Mouse (Mus musculus) gastrocnemius, adult 2 months (tissue): Measurements from ENCODE around the gene Ina. TPM values are rescaled to one million over a fixed set of nuclear protein-coding genes. Genes with fewer than 3 reads are reported as not detected.

Experiments used
- DNase-seq: peaks from one replicate; pipeline ENCODE4 v3.0.0; 2022
- H3K27ac ChIP-seq: fragments of 200-600 bp; 2 replicates; pipeline ENCODE4 v1.8.1; 2022; ENCODE audit warnings: mild to moderate bottlenecking
- H3K4me3 ChIP-seq: fragments of 200-600 bp; 2 replicates; pipeline ENCODE4 v1.8.1; 2022; ENCODE audit warnings: mild to moderate bottlenecking, moderate library complexity
- CTCF ChIP-seq: fragments of 200-600 bp; IDR thresholded peaks from 2 replicates; pipeline ENCODE4 v1.8.1; 2022; ENCODE audit warnings: antibody characterized with exemption, mild to moderate bottlenecking, moderate library complexity
- intact Hi-C: fragments of 180-260 bp; cut with DNase I; formaldehyde crosslinking; loops from one replicate; pipeline ENCODE4 v1.15.1; 2025
- total RNA-seq, 2 experiments: library from RNA; stranded (reverse); gene quantifications; 2 replicates each; pipeline ENCODE4 v1.2.3; 2021

Gene Ina
- total RNA-seq, 2 experiments from 2014 or later, result not detected

DNA sequence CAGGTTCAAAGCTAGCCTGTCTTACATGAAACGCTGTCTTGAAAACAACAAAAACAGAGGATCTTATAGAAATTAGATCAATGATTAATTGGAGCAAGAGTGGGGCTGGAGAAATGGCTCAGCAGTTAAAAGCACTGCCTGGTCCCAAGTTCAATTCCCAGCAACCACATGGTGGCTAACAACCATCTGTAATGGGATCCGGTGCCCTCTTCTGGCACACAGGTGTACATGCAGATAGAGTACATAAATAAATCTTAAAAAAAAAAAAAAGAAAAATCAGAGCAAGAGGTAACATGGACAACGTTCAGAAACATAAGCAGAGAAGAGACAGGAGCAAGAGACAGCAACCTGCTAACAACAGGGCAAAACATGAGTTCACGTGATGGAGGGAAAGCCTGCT is 12.0 kb downstream of the Ina start:
- intact Hi-C loops, result no loop called here
- DNase-seq, result no peak
- TF ChIP-seq CTCF, result no peak
- no peak overlapping the region for H3K4me3 ChIP-seq
- H3K27ac ChIP-seq, result no peak overlapping the region

DNA sequence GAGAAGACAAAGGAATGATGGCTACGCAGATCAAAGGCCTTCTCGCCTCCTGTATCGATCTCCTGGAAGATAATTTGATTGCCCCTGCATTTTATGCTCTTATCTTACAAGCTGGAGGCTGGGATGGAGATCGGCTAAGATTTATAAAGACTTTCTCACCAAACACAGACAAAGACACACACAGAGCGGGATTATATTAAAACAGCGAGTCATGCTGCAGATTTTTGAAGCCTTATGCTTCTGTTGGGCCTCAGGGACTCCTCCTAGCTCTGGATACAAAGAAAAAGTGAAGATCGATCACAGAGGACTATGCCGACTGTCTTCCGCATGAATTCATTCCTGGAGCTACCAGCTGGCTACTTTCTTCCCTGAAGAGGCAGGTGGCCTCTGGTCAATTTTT is 15.3 kb downstream of the Ina start:
- no peak overlapping the region for H3K4me3 ChIP-seq
- no peak for TF ChIP-seq CTCF
- no peak overlapping the region for H3K27ac ChIP-seq
- DNase-seq, result no peak
- intact Hi-C loops, result no loop called here

- TF ChIP-seq CTCF, result no peak
- no peak for DNase-seq
- Histone ChIP-seq H3K27ac (no peak overlapping the region), H3K4me3 (no peak overlapping the region)
- intact Hi-C loops, result no loop called here
Measured at GRCm38 (mm10) chr19:47031770-47032169, 17.3 kb downstream of the Ina start.

- no peak for DNase-seq
- Histone ChIP-seq H3K4me3 (no peak overlapping the region), H3K27ac (no peak overlapping the region)
- intact Hi-C loops, result no loop called here
- no peak for TF ChIP-seq CTCF
Measured at GRCm38 (mm10) chr19:47034916-47035315, 20.4 kb downstream of the Ina start.

- DNase-seq, result no peak
- Histone ChIP-seq H3K4me3 (no peak overlapping the region), H3K27ac (no peak overlapping the region)
- intact Hi-C loops, result no loop called here
- no peak for TF ChIP-seq CTCF
Measured at GRCm38 (mm10) chr19:47036596-47036995, 22.1 kb downstream of the Ina start.

DNA sequence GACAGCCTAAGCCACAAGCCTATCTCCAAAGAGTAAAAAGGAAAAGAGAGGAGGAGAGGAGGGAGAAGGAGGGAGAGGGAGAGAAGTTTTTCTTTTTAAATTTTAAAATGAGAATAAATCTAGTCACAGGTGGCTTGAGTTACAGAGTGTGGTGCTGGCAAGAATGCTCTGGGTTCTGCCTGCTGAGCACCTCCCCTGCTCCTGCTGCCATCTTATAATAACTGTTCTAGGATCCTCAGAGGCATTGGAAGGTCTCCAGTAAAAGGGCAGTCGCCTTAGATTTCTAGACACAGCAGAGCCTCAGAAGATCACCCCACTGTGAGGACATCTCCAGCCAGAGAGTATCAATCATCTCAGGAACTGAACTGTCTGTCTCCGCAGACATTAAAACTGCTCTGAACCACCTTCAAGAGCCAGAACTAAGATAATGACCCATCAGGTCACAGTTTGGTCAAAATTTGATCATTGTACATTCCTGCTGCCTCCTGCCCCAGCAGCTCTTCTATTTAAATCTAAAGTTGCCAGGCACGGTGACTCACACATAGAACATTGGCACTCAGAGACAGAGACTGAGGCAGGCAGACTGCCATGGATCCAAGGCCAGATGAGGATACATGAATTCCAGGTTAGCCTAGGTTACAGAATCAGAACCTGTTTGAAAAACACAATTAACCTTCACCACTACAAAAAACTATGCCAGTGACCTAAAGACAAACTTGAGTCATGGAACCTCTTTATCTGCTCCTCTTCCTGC is 26.4 kb downstream of the Ina start:
- Histone ChIP-seq H3K4me3 (no peak overlapping the region), H3K27ac (peak overlapping the region; percentile 38)
- no peak for TF ChIP-seq CTCF
- intact Hi-C loops, result loop anchor here (10.0 kb wide), 1 partner anchor 356 kb away; the partner anchor contains the start of gene Borcs7
- DNase-seq, result peak; percentile 27

DNA sequence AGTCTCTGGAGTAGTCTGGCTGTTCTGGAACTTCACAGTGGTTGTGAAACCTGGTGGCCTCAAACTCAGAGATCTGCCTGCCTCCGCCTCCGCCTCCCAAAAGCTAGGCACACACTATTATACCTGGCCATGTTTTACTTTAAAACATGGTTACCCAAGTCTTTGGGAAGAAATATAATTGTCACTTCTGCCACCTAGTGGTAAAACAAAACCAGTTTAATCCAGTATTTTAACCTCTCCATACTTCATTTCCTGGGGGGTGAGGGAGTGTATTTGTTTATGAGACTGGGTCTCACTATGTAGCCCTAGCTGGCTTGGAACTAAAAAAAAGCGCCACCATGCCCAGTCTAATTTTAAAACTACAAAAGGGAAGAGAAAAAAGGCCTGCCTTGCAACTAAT is 29.1 kb downstream of the Ina start:
- peak; percentile 51 for TF ChIP-seq CTCF
- Histone ChIP-seq H3K4me3 (no peak overlapping the region), H3K27ac (no peak overlapping the region)
- DNase-seq, result no peak
- intact Hi-C loops, result loop anchor here (10.0 kb wide), 1 partner anchor 359 kb away; the partner anchor contains the start of gene Borcs7

- DNase-seq, result no peak
- intact Hi-C loops, result loop anchor here (10.0 kb wide), 1 partner anchor 362 kb away; the partner anchor contains the start of gene Borcs7
- Histone ChIP-seq H3K4me3 (no peak overlapping the region), H3K27ac (no peak overlapping the region)
- peak; percentile 13; the same call in 1 of the 2 replicates for TF ChIP-seq CTCF
Measured at GRCm38 (mm10) chr19:47046343-47046742, 31.8 kb downstream of the Ina start.

DNA sequence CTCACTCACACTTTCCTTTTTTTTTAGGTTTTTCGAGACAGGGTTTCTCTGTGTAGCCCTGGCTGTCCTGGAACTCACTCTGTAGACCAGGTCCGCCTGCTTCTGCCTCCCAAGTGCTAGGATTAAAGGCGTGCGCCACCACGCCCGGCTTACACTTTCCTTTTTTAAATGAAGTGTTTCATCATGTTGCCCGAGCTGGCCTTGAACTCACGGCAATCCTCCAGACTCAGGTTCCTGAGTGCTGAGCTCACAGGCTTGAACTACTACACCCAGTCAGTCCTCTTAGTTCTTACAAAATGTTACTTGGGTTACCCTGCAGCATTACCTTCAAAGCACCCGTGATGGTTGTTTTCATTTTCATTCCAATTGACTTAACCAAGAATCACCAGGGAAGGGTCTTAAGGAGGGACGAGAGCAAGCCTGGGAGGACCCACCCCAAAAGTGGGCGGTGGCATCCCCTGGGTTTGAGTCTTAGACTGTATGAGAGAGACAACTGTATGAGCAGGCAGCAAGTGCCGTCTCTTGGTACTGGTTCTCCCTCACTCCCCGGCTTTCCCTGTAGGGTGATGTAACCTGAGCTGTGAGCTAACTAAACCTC is 32.8 kb downstream of the Ina start:
- H3K4me3 ChIP-seq, result no peak overlapping the region
- peak overlapping the region; percentile 61; the same call in 1 of the 2 replicates for H3K27ac ChIP-seq
- TF ChIP-seq CTCF, result no peak
- peak; percentile 24 for DNase-seq
- intact Hi-C loops, result loop anchor here (10.0 kb wide), 1 partner anchor 363 kb away; the partner anchor contains the start of gene Borcs7

- TF ChIP-seq CTCF, result no peak
- Histone ChIP-seq H3K4me3 (no peak overlapping the region), H3K27ac (no peak overlapping the region)
- no peak for DNase-seq
- intact Hi-C loops, result loop anchor here (10.0 kb wide), 1 partner anchor 364 kb away; the partner anchor contains the start of gene Borcs7
Measured at GRCm38 (mm10) chr19:47049061-47049460, 34.6 kb downstream of the Ina start.

GRCm38 (mm10) chr19:47049840-47050239 is 35.3 kb downstream of the Ina start:
- DNase-seq, result no peak
- intact Hi-C loops, result loop anchor here (10.0 kb wide), 1 partner anchor 365 kb away; the partner anchor contains the start of gene Borcs7
- no peak for TF ChIP-seq CTCF
- Histone ChIP-seq H3K27ac (peak overlapping the region; percentile 89), H3K4me3 (peak overlapping the region; percentile 78)

GRCm38 (mm10) chr19:47050271-47051032 is 36.0 kb downstream of the Ina start, which contains the start of gene Pcgf6:
Pcgf6 (minus strand) TSS chr19:47050906.
- intact Hi-C loops, result no loop called here
- peak; percentile 84 for DNase-seq
- H3K27ac ChIP-seq, result peak within 1 kb of the TSS; percentile 89
- TF ChIP-seq CTCF, result no peak
- H3K4me3 ChIP-seq, result peak within 1 kb of the TSS; percentile 78
